Mouse (Mus musculus): ENCODE measurements around the gene Dnajc5.

GRCm38 (mm10) chr2:181577126-181577525, 56.8 kb downstream of the Dnajc5 start:
- TF ChIP-seq CTCF (IDR thresholded peaks at IDR 0.05; ENCODE audit: low read depth) (no peak), EP300 (IDR thresholded peaks at IDR 0.05; ENCODE audit: low read depth) (peak; percentile 22; the same call in 1 of the 2 replicates)

All from liver, embryonic 14.5 days (tissue).